Mouse (Mus musculus): ENCODE data around the gene Abca1.
A peak's percentile ranks its signal among the peaks of the same experiment; 100 is the strongest.

Gene Abca1

GRCm38 (mm10) chr4:53086636-53087035 is 73.1 kb downstream of the Abca1 start:
- DNase-seq (ENCODE audit: low read depth, low spot score), result no peak

DNA sequence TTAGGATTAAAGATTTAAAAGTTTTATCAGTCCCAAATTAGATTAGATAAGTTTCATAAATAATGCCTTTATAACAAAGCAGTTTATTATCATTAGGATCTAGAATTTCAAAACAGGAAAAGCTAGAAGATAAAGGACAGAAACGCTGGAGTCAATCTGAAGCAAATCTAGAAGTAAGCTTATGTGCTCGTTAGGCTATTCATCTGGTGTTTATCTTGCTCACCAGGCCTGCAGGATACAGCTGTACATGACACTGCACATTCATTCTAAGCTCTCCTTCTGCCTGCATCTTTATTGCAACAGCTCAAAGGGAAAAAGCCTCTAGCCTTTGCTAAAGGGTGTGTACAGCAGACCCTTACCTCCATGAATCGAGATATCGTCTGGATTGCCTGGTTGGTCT is 74.1 kb downstream of the Abca1 start:
- DNase-seq (ENCODE audit: low read depth, low spot score), result no peak

GRCm38 (mm10) chr4:53083071-53083470 is 76.6 kb downstream of the Abca1 start:
- no peak for DNase-seq (ENCODE audit: low read depth, low spot score)

GRCm38 (mm10) chr4:53082451-53082850 is 77.2 kb downstream of the Abca1 start:
- DNase-seq (ENCODE audit: low read depth, low spot score), result no peak

DNA sequence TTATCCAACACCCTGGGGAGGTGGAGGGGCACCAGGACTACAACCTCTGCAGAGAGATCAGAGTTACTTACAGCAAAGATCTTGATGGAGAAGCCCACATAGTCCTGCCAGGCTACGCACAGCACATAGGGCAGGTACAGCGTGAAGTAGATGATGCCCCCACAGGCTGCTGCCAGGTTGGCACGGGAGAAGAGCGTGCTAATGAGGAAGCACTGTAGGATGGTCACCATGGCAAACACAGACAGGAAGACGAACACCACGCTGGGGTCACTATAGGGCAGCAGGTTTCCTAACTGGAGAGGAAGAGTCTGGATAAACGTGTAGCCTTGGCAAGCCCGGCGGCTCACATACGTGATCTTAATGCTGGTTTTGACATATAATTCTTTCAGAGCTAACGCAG is 77.8 kb downstream of the Abca1 start:
- no peak for DNase-seq (ENCODE audit: low read depth, low spot score)

- DNase-seq (ENCODE audit: low read depth, low spot score), result no peak
Measured at GRCm38 (mm10) chr4:53080290-53080689, 79.4 kb downstream of the Abca1 start.

GRCm38 (mm10) chr4:53078793-53079310 is 80.8 kb downstream of the Abca1 start:
- no peak for DNase-seq (ENCODE audit: low read depth, low spot score)

GRCm38 (mm10) chr4:53076788-53077350 is 82.8 kb downstream of the Abca1 start:
- DNase-seq (ENCODE audit: low read depth, low spot score), result no peak

- DNase-seq (ENCODE audit: low read depth, low spot score), result no peak
Measured at GRCm38 (mm10) chr4:53073025-53073424, 86.7 kb downstream of the Abca1 start.

- DNase-seq (ENCODE audit: low read depth, low spot score), result no peak
Measured at GRCm38 (mm10) chr4:53062301-53063008, 97.2 kb downstream of the Abca1 start.

GRCm38 (mm10) chr4:53046238-53047022 is 113.3 kb downstream of the Abca1 start:
- no peak for DNase-seq (ENCODE audit: low read depth, low spot score)

DNA sequence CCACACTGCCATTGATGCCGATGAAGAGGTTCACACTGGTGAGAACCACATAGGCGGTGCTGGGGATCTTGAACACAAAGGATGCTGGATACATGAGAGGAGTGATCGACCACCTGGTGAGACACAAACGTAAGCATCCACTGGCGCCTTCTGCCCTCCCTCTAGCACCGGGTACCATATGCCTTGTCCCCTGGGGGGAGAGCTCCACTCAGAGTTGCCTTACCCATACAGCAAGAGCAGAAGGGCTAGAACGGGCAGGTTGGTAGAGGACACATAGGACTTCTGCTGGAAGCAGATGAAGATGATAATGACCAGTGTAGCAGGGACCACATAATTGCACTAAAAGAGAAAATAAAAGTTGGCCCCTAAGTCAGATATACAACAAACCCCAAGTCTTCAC is 113.9 kb downstream of the Abca1 start:
- no peak for DNase-seq (ENCODE audit: low read depth, low spot score)

GRCm38 (mm10) chr4:53043819-53044218 is 115.9 kb downstream of the Abca1 start:
- DNase-seq (ENCODE audit: low read depth, low spot score), result no peak

GRCm38 (mm10) chr4:53030326-53030948 is 129.3 kb downstream of the Abca1 start:
- peak; percentile 30 for DNase-seq (ENCODE audit: low read depth, low spot score)

DNA sequence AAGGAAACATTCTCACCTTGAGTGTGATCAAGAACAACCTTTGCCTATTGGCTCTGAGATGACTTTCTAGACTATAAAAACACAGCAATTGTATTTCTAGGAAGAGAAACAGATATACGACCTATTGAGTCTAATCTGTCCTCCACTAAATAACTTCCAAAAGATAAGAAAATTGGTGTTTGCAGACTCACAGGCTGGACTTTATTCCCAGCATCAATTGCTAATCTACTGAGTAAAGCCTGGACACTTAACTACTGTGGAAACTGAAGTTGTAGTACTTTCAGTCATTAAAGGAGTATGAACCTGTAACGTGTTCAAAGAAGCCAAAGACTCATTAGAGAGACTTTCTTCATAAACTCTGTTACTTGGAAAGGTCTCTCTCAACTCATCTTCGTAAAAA is 131.9 kb downstream of the Abca1 start:
- no peak for DNase-seq (ENCODE audit: low read depth, low spot score)

DNA sequence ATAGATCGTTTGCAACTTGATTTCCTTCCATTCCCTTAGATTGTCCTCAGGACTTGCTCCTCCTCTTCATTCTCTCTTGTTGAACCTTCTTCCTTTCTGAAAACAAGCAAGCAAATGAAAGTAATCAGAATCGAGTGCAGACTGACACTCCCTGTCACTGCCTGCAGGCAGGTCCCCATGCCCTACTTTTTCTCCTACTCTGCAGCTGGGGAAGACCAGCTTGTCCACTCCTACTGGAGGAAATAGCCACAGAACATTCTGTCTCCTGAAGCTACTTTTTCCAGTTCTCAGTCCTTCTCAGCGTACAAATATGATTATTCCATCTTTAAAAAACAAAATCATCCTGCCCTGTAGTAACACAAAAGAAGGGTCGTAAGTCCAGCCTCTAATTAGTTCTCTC is 135.3 kb downstream of the Abca1 start:
- no peak for DNase-seq (ENCODE audit: low read depth, low spot score)

DNA sequence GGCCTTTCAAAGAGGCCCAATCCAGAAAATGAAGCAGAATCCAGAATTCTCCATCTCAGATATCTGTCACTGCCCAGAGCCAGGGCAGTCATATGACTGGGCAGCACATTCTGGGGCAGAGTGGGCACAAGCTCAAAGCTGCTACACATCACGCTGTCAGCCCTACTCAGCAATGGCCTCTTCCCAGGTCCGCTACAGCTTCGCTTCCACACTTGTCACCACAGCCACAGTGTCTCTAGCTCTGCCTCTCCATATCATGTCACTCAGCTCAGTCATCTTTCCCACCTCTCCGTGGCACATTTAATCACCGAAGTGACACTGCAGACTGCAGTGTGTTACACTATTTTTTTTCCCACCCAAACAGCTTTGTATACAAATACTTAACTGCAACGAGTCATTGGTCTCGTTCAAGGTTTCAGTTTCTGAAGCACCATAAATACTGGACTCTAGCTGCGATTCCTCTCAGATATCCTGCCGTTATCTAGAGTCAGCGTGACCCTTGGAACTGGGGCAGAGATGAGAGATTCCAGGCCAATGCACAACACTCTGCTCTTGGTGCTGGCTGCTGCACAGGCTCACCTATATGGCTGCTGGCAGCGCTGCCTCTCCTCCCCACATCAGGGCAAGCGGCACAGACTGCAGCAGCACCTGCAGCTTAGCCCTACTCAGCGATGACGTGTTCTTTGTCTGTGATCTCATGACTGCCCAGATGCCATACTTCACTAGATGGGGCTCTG is 136.3 kb downstream of the Abca1 start:
- no peak for DNase-seq (ENCODE audit: low read depth, low spot score)

DNA sequence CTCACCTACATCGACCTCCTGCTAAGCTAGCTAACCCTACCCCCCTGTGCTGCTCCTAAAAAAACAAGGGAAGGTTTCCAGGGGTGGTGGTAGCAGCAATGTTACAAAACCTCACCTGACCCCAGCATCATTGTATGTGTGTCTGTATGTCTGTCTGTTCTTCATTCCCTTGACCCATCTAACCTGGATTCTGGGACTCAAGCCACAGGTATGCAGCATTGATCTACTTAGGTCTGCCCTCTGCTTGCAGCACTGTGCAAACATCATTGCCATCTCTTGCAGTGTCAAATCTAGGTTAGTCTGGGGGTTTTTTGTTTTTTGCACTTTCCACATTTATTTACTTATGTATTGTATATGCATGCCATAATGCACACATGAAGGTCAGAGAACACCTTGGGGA is 141.3 kb downstream of the Abca1 start:
- no peak for DNase-seq (ENCODE audit: low read depth, low spot score)

GRCm38 (mm10) chr4:53015024-53015423 is 144.7 kb downstream of the Abca1 start:
- no peak for DNase-seq (ENCODE audit: low read depth, low spot score)

DNA sequence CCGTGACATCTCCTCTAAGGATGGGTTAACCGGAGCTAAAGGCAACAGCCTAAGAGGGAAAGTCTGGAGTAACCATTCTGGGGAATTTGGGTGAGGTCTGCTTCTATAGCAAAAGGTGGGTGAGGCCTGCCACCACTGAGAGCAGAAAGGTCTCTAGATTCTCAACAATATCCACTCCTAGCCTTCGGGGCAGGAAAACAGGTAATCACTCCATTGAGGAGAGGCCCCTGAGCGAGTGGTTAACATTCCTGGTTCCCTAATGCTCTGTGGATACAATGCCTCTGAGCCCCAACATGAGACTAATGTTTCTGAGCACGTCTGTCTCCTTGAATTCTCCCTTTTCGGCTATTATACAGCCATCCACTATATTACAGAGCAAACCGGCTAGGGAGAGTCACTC is 145.3 kb downstream of the Abca1 start:
- DNase-seq (ENCODE audit: low read depth, low spot score), result no peak

DNA sequence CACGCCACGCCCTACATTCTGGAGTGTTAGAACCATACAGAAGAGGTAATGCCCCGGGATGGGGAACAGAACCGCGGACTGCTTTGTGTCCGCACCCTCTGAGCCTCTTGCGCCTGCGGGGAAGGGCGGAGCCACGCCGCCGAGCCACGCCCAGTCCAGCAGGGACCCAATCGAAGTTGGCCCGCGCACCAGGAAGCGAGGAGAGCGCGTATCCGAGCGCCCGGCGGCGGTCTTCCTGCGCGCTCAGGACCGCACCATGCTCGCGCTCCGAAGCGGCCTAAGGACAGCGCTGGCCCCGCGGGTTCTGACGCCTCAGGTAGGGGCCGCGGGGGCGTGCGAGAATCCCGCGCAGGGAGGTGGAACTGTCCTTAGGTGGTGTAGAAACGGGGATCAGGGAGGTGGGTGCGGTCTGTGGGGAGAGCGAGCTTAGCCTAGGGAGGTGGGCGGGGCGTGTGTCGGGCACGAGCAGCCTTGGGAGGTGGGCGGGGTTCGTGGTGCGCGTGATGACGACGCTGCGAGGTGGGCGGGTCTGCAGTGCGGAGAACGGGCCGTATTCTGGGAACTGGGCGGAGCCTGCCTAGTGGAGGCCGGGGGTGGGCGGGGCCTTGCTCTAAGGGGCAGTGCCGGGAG is 147.8 kb downstream of the Abca1 start, which contains the start of gene Nipsnap3b:
Gene Nipsnap3b (plus strand): TSS at position 149 of the 630 bp plus-strand sequence.
- peak; percentile 91 for DNase-seq (ENCODE audit: low read depth, low spot score)

Measured in brain, embryonic 18.5 days (tissue).